Mouse (Mus musculus) heart, adult 8-10 months (tissue): ENCODE measurements around the gene Irf1. TPM values are rescaled to one million over a fixed set of nuclear protein-coding genes. Genes with fewer than 3 reads are reported as not detected.

Source experiments
- DNase-seq: peaks from one replicate; pipeline ENCODE4 v3.0.0; 2022; ENCODE audit warnings: low spot score
- total RNA-seq, 4 experiments: library from RNA; stranded (reverse); gene quantifications; 2 replicates each; pipeline ENCODE4 v1.2.4; 2022

Gene Irf1
- total RNA-seq, 4 experiments from 2014 or later, result 15.7 to 20.1 (median 17.2) TPM

- DNase-seq, result no peak
Measured at GRCm38 (mm10) chr11:53761284-53761683, 8.5 kb upstream of the Irf1 start.

GRCm38 (mm10) chr11:53761822-53762221 lies 8.0 kb upstream of the Irf1 start:
- DNase-seq, result peak; percentile 79

DNA sequence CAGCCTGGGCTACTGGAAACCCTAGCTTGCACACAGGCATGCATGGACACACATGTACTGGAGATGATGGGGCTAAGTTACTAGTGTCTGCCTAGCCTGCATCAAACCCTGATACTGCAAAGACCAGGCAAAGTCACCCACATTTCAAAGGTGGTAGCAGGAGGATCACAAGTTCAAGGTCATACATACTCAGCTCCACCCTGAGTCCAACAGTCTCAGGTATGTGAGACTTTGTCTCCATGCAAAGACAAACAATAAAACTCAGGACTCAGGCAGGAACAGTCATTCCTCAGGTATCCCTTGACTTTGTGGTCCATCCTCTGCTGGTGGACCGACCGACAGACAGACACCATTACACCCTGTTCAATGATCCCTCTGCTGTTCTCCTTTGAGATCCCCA lies 7.4 kb upstream of the Irf1 start:
- no peak for DNase-seq

GRCm38 (mm10) chr11:53762827-53763495 lies 6.9 kb upstream of the Irf1 start:
- peak; percentile 91 for DNase-seq

DNA sequence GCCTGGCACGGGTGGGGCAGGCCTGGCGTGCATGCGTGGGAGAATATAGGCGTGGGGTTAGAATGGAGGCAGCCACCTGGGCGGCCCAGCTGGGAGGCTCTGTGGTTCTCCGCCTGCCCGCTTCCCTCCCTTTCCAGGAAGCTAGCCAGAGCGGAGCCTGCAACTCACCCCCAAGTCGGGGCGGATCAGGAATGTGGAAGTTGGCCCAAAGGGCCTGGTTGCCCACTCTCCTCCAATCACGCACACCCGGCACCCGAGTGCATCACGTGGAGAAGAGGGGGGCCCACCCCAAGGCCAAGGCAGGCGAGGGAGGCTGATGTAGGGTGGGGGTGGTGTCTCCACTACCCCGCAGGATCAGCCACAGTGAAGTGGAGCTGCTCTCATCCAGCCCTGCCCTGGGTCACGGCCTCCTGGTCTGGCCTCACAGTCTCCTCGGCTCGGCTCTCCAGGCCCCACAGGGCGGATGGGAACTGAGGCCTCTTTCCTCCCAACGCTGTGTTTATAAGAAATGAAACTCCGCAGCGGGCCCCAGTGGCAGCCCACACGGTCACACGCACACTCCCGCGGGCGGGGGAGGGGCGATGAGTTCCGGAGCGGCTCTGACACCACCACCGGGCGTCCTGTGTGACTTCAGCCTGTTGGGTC lies 6.2 kb upstream of the Irf1 start:
- peak; percentile 95 for DNase-seq

GRCm38 (mm10) chr11:53764581-53764980 lies 5.2 kb upstream of the Irf1 start:
- DNase-seq, result no peak

GRCm38 (mm10) chr11:53768422-53769184 lies 1.2 kb upstream of the Irf1 start:
- no peak for DNase-seq

- no peak for DNase-seq
Measured at GRCm38 (mm10) chr11:53769185-53769576, 633 bp upstream of the Irf1 start.

DNA sequence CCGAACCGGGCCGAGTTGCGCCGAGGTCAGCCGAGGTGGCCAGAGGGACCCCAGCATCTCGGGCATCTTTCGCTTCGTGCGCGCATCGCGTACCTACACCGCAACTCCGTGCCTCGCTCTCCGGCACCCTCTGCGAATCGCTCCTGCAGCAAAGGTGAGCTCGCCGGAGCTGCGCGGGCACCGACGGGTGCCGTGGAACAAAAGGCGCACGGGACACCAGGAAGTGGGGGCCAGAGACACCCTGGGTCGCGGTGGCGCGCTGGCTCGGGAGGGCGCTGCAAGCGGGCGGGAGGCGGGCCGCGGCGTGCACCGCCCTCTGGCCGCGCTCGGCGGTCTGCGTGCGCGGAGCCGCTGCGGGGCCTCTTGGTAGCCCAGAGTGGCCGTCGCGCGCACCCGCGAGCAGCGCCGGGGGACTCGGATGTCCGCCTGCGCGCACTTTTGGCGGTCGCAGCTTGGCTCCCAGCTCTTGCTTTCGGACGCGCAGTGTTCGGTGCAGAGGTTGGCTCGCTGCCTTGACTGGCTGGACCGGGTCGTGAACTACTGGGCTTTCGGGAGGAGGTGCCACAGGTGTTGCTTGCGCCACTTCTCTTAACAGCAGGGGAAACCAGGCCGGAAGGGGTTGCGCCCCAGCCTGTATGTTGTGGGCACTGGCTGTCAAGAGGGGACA lies 444 bp downstream of the Irf1 start:
- DNase-seq, result no peak

- DNase-seq, result no peak
Measured at GRCm38 (mm10) chr11:53771001-53771744, 1.4 kb downstream of the Irf1 start.

GRCm38 (mm10) chr11:53772536-53772935 lies 2.7 kb downstream of the Irf1 start:
- DNase-seq, result no peak

GRCm38 (mm10) chr11:53773087-53773486 lies 3.3 kb downstream of the Irf1 start, which contains the start of gene Gm17334:
TSS of gene Gm17334 (minus strand) at chr11:53773187.
- DNase-seq, result no peak

DNA sequence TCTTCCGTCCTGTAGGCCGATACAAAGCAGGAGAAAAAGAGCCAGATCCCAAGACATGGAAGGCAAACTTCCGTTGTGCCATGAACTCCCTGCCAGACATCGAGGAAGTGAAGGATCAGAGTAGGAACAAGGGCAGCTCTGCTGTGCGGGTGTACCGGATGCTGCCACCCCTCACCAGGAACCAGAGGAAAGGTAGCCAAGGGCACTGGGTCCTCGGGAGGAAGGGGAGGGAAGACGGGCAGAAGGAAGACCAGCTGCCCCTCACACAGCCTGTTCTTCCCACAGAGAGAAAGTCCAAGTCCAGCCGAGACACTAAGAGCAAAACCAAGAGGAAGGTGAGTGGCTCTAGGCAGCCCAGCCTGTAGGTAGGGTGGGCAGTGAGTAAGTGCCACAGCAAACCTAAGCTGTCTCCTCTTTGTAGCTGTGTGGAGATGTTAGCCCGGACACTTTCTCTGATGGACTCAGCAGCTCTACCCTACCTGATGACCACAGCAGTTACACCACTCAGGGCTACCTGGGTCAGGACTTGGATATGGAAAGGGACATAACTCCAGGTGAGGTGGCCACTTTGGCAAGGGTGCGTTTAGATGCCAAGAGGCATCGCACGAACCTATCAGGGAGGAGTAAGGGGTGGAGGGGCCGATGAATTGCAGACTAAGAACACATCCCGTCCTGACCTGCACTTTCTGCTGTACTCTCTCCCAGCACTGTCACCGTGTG lies 4.0 kb downstream of the Irf1 start:
- no peak for DNase-seq

DNA sequence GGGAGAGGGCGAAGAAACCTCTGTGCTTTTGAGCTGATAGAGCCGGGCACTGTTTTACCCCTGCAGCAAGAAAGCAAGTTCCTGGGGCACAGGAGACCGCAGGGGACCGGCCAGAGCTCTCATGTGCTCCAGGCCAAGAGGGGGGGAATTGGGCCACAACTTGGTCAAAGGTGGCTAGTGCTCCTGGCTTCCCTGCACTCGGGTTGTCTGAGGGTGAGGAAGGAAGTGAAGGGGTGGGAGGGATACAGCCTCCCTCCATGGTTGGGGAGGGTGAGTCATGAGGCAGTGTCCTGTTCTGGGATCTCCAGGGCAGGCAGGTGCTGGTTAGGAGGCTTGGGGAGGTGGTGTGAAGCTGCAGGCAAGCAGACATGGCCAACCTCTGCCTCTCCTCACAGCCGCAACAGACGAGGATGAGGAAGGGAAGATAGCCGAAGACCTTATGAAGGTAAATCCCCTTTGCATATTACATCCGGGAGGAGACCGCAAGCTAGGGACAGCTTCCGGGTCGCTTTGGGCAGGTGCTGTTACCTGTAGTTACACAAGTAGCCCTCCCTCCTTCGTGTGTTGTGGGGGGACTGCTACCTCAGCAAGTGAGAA lies 4.9 kb downstream of the Irf1 start:
- DNase-seq, result no peak

DNA sequence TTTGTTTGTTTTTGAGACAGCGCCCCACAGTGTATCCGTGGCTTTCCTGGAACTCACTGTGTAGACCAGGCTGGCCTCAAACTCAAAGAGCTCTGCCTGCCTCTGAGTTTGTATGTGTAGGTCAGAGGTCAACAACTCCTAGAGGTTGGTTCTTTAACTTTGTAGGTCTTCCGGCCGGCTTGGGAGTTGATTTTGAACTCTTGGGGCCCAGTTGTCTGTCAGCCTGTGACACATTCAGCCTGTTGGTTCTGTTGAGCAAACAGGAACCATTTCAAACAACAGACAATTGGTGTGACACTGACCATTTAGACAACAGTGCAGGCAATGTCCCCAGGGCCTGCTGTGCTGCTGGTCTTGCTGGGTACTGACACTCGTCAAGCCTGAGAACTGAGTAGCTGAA lies 7.9 kb downstream of the Irf1 start:
- DNase-seq, result no peak

- DNase-seq, result no peak
Measured at GRCm38 (mm10) chr11:53778455-53778854, 8.6 kb downstream of the Irf1 start.

GRCm38 (mm10) chr11:53779808-53780207 lies 10.0 kb downstream of the Irf1 start:
- no peak for DNase-seq

DNA sequence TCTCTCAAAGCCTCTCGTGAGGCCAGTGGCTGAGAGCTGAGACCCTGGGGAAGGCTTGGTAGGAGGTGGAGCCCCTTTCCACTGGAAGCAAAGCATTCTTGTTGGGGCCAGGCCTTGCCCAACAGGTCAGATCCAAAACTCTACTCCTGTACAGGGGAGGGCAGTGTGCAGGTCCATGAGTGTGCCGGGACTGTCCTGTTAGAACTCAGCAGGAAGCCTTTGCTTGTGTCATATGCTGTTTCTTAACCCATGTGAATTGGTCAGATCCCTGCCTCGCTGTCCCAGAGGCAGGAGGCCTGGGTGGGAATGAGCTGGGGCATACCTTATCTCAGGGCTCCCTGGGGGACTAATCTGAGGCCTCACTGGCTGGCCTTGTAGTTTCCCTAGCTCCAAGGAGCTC lies 10.4 kb downstream of the Irf1 start:
- no peak for DNase-seq

DNA sequence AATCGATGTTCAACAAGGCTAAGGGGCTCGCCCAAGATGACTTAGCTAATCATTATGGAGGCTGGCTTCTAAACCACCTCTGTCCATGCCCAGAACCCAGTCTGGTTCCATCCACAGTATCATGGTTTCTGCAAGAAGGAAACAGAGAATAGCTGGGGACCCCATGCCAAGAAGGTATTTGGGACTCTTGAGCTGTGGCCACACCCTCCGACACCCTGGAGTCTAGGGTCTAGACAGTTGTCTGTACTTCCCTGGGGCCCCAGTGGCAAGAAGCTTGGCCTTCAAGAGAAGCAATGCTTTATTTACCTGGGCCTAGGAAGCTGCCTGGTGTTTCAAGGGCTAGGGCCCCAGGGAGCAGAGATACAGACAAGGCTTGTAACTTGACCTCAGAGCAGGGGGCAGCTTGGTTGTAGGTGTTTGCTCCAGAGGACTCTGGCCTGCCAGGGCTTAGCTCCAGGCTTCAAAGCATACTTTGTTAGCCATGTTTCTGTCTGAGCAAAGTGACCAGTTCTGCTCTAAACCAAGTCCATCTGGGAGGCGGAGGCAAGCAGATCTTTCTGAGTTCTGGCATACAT lies 11.5 kb downstream of the Irf1 start:
- no peak for DNase-seq

DNA sequence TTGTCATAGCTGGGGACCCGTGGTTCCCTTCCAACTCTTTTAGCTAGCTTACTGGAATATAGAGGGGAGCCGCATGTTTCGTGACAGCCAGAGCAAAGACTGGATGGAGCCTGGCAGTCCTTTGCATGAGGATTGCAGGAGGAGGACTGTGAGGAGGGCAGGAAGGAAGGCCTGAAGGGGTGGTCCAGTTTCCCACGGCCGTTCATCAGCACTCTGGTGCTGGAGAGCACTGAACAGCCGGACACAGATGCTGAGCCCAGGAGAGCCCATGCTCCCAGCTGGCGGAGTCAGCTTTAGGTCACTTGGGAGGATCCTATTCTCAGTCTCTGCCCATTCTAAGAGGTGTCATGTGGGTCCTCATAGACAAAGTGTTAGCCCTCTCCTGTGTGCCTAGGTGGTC lies 12.2 kb downstream of the Irf1 start:
- DNase-seq, result no peak
